Mouse (Mus musculus) kidney, embryonic 14.5 days (tissue): Measurements from ENCODE around the gene Sec22c. TPM values are rescaled to one million over a fixed set of nuclear protein-coding genes. Genes with fewer than 3 reads are reported as not detected.

Experiments used
- ATAC-seq: fragments of 200-750 bp; cut with Nextera tagmentation; 2 replicates; pipeline ENCODE4 v1.8.0; 2017; ENCODE audit warnings: moderate number of reproducible peaks, mild to moderate bottlenecking, moderate TSS enrichment, moderate library complexity; ENCODE audit not compliant: low FRiP score, low TSS enrichment
- H3K27ac ChIP-seq: fragments of 300-500 bp; sonication (generic); 2 replicates; pipeline ENCODE4 v1.5.1; 2014; ENCODE audit warnings: low read depth, mild to moderate bottlenecking, low read length, moderate library complexity, mixed read lengths
- H3K27me3 ChIP-seq: fragments of 300-500 bp; sonication (generic); 2 replicates; pipeline ENCODE4 v1.6.1; 2014; ENCODE audit warnings: mild to moderate bottlenecking, low read length; ENCODE audit not compliant: control insufficient read depth, insufficient read depth
- H3K36me3 ChIP-seq: fragments of 300-500 bp; sonication (generic); 2 replicates; pipeline ENCODE4 v1.6.1; 2014; ENCODE audit warnings: low read length, mixed read lengths; ENCODE audit not compliant: control insufficient read depth, insufficient read depth
- H3K4me1 ChIP-seq: fragments of 300-500 bp; sonication (generic); 2 replicates; pipeline ENCODE4 v1.6.1; 2014; ENCODE audit warnings: low read length, mixed read lengths; ENCODE audit not compliant: control insufficient read depth, insufficient read depth
- H3K4me2 ChIP-seq: fragments of 300-500 bp; sonication (generic); replicated peaks from 2 replicates; pipeline ENCODE4 v1.6.1; 2014; ENCODE audit warnings: low read depth, mild to moderate bottlenecking, low read length
- H3K4me3 ChIP-seq: fragments of 300-500 bp; sonication (generic); 2 replicates; pipeline ENCODE4 v1.5.1; 2014; ENCODE audit warnings: mild to moderate bottlenecking, low read length
- H3K9ac ChIP-seq: fragments of 300-500 bp; sonication (generic); 2 replicates; pipeline ENCODE4 v1.6.1; 2014; ENCODE audit warnings: low read depth, mild to moderate bottlenecking, low read length, moderate library complexity
- H3K9me3 ChIP-seq: fragments of 300-500 bp; sonication (generic); 2 replicates; pipeline ENCODE4 v1.6.1; 2016; ENCODE audit warnings: low read length; ENCODE audit not compliant: control insufficient read depth
- WGBS: fragments of 180-500 bp; shearing (Covaris S2); extraction: QIAGEN DNeasy Blood & Tissue Kit; methylation state at CpG from one replicate; pipeline ENCODE4 v1.1.7; 2014; 5-methylcytosine and 5-hydroxymethylcytosine counted together
- polyA plus RNA-seq: library from polyadenylated mRNA; unstranded; fragments of >200 nt; fragmentation: Nextera tagmentation; extraction: Ambion mirVana; gene quantifications from 2 replicates; pipeline ENCODE4 v1.2.1, GENCODE M21; 2014

Gene Sec22c
- polyA plus RNA-seq, 1 experiment from 2014 or later, result 12.0 TPM

DNA sequence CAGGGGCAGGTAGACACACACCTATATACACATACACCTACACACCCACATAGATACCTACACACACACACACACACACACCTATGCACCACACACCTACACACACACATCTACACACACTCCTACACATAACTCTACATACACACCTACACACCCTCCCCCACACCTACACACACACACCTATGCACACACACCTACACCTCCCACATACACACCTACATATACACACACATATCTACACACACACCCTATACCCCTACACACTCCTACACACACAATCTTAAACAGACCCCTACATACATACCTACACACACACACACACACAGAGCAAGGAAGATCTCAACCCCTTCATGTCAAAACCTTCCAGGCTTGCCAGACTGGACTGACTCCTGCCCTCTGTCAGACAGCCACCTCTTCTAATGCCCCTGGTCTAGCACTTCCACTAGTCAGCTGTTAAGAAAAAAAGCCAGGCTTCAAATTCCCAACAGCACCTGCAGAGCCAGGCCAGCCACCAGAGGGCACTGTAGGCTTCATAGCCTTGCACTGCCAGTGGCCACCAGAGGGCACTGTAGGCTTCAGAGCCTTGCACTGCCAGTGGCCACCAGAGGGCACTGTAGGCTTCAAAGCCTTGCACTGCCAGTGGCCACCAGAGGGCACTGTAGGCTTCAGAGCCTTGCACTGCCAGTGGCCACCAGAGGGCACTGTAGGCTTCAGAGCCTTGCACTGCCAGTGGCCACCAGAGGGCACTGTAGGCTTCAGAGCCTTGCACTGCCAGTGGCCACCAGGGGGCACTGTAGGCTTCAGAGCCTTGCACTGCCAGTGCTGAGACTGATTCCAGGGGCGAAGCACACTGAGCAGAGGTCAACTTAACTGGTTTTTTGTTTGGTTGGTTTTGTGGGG, 7.9 kb downstream of the Sec22c start:
- 0 out of 2 replicates have a peak, but pooled peaks have one; percentile 32 for ATAC-seq
- no peaks in the 10 kb centered on the region for H3K27me3 ChIP-seq
- no peak overlapping the region for H3K27ac ChIP-seq
- H3K9ac ChIP-seq, result no peak overlapping the region
- H3K4me2 ChIP-seq, result no peak overlapping the region
- H3K4me3 ChIP-seq, result no peak overlapping the region
- no peaks in the 10 kb centered on the region for H3K4me1 ChIP-seq
- peaks cover 5% of the 10 kb centered on the region; the same call in 1 of the 2 replicates for H3K36me3 ChIP-seq
- WGBS, result 100% methylated on average over 1 of the region's 1 CpGs
- H3K9me3 ChIP-seq, result no peaks in the 10 kb centered on the region

DNA sequence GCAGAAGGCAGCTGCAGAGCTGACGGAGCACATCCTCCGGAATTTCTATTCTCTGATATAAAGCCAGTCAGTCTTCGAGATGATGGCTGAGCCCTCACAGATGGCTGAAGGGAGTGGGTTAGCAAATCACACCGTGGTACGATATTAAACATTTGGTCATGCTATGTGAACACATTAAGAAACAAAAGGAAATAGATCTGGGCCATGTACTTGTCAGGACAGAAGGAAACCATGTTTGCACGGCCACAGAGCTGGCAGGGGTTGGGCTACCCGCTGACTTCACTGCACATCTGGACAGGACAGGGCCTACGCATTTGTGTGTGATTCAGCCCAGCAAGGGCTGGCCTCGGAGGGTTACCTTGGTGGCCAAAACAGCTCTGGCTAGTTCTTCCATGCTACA, 8.7 kb downstream of the Sec22c start:
- 91% methylated on average over 9 of the region's 9 CpGs for WGBS
- H3K4me2 ChIP-seq, result no peak overlapping the region
- H3K4me1 ChIP-seq, result no peaks in the 10 kb centered on the region
- no peak overlapping the region for H3K27ac ChIP-seq
- no peaks in the 10 kb centered on the region for H3K9me3 ChIP-seq
- no peak overlapping the region for H3K9ac ChIP-seq
- H3K36me3 ChIP-seq, result peaks cover 6% of the 10 kb centered on the region; the same call in 1 of the 2 replicates
- H3K4me3 ChIP-seq, result no peak overlapping the region
- H3K27me3 ChIP-seq, result no peaks in the 10 kb centered on the region
- no peak for ATAC-seq

DNA sequence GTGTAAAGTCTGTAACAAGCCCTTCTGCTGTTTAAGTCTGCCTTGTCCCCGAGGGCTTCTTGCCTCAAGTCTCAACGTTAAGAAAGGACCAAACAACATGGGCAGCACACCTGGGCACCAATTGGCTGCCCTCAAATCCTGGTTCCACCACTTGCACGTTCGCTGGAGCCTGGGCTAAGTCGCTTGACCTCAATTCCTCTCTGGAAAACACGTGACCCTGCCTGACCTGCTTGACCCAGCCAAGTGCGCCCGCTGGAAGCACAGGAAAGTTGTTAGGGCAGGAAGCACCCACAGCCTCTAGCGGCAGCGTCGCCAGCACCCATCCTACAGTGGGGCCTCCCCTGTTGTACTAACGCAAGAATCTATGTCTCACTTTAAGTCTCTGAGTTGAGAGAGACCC, 10.6 kb downstream of the Sec22c start:
- Histone ChIP-seq H3K4me3 (no peak overlapping the region), H3K9me3 (no peaks in the 10 kb centered on the region), H3K4me2 (no peak overlapping the region), H3K36me3 (peaks cover 14% of the 10 kb centered on the region; the same call in 1 of the 2 replicates), H3K27ac (no peak overlapping the region), H3K9ac (no peak overlapping the region), H3K27me3 (no peaks in the 10 kb centered on the region), H3K4me1 (no peaks in the 10 kb centered on the region)
- no peak for ATAC-seq
- WGBS, result 71% methylated on average over 12 of the region's 12 CpGs

DNA sequence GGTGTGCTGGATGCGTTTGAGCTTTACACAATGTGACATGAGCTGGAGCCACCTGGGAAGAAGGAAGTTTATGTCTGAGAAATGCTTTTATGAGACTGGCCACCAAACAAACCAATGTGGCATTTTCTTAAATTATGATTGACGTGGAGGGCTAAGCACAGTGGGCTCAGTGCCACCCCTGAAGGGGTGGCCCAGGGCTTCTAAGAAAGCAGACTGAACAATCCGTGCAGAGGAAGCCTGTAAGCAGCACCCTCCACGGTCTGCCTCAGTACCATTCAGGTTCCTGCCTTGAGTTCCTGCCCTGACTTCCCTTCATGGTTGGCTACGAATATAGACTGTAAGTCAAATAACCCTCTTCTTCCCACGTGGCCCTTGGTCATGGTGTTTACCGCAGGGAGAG, 14.6 kb downstream of the Sec22c start:
- ATAC-seq, result no peak
- peaks cover 27% of the 10 kb centered on the region; the same call in 1 of the 2 replicates for H3K36me3 ChIP-seq

DNA sequence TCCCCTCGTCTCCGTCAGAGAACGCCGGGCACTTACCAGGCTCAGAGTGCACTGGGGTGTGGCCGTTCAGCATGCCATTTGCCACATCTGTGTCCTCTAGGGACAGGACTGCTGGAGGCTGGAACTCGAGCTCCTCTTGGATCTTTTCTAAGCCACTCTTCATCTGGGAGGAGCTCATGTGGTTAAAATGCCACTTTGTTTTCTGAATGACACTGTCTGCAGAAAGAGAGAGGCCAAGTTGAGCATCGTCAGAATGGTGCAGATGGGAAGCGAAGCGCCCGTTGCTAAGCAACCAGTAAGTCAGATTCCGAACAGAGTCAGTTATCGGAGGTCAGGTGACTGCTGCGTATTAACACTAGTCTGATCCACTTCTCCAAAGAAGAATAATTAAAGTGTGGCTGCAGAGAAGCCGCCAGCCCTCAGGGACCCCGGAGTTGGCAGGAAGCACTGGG, 15.1 kb downstream of the Sec22c start:
- ATAC-seq, result no peak
- whole genome bisulfite sequencing, result 55% methylated on average over 15 of the region's 15 CpGs
- H3K36me3 ChIP-seq, result peaks cover 27% of the 10 kb centered on the region; the same call in 1 of the 2 replicates
- H3K4me1 ChIP-seq, result no peaks in the 10 kb centered on the region
- no peaks in the 10 kb centered on the region for H3K27me3 ChIP-seq
- H3K9me3 ChIP-seq, result no peaks in the 10 kb centered on the region
- no peak overlapping the region for H3K4me3 ChIP-seq
- no peak overlapping the region for H3K4me2 ChIP-seq
- no peak overlapping the region for H3K9ac ChIP-seq
- no peak overlapping the region for H3K27ac ChIP-seq

More for the DNA sequence above, 14.6 kb downstream of the Sec22c start:
- Histone ChIP-seq H3K4me3 (no peak overlapping the region), H3K9me3 (no peaks in the 10 kb centered on the region), H3K4me1 (no peaks in the 10 kb centered on the region), H3K27ac (no peak overlapping the region), H3K4me2 (no peak overlapping the region), H3K27me3 (no peaks in the 10 kb centered on the region), H3K9ac (no peak overlapping the region)
- WGBS, result 93% methylated on average over 7 of the region's 7 CpGs

DNA sequence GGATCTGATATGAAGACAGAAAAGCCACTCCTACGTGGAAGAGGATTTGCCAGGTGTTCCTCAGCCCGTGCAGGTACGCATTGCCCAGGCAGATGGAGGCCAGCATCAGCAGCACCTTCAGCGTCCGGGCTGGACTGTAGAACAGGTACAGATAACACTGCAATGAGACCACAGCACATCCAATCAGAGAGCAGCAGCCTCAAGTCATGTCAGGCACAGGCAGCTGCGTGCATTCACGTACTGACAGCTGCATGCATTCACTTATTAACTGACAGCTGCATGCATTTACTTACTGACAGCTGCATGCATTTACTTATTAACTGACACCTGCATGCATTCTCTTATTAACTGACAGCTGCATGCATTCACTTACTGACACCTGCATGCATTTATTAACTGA, 20.6 kb downstream of the Sec22c start:
- no peak overlapping the region for H3K9ac ChIP-seq
- no peak for ATAC-seq
- H3K4me1 ChIP-seq, result no peaks in the 10 kb centered on the region
- H3K9me3 ChIP-seq, result no peaks in the 10 kb centered on the region
- peaks cover 26% of the 10 kb centered on the region for H3K36me3 ChIP-seq
- 83% methylated on average over 7 of the region's 7 CpGs for WGBS
- no peaks in the 10 kb centered on the region for H3K27me3 ChIP-seq
- H3K4me3 ChIP-seq, result no peak overlapping the region
- H3K4me2 ChIP-seq, result no peak overlapping the region
- no peak overlapping the region for H3K27ac ChIP-seq

DNA sequence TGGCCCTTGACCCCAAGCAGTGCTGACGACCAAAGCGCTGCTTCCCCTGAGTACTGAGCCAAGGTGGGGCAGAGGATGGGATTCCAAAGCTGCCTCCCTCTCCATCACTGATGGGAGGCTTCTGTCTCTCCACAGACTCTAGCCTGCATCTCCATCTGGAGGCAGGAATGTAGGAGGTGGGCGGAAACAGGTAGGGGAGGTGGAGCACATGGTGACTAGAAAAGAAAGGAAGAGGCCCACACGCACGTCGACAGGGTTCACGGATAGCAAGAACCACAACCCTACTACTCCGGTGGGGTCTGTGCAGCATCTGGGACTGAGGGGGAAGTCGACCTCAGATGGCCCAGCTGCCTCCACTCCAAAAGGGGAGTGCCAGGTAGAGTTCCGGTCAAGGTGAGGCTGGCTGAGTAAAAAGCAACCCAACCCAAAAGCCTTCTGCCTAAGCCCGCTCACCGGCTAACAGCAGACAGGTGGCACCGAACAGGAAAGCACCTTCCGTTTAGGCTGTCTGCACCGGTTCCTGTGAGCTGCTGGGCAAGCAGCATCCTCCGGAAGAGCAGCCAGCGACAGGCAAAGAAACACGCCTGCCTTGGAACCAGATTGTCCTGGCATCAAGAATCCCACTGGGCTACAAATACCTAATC, 23.1 kb downstream of the Sec22c start:
- peaks cover 14% of the 10 kb centered on the region for H3K36me3 ChIP-seq
- 74% methylated on average over 18 of the region's 18 CpGs for WGBS

DNA sequence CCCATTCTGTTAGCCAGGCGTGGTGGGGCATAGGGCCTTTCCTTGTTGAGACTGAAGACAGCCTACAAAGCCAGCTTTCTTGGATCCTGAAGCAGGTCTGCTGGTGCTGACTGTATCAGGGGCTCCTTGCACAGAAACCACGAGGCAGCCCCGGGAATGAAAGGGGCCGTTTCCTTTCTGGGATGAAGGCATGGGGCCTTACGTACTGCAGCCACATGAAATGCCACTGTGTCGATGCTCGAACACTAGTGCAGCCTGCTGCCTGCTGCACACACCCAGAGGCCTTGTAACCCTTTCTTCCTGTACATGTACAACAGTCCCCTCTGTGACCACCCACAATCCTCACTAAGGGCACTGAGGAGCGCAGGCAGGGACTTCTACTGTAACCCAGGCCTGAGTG, 24.1 kb downstream of the Sec22c start:
- H3K27ac ChIP-seq, result no peak overlapping the region
- H3K36me3 ChIP-seq, result peaks cover 13% of the 10 kb centered on the region
- H3K9me3 ChIP-seq, result no peaks in the 10 kb centered on the region
- no peaks in the 10 kb centered on the region for H3K27me3 ChIP-seq
- no peak overlapping the region for H3K9ac ChIP-seq
- no peak overlapping the region for H3K4me3 ChIP-seq
- no peaks in the 10 kb centered on the region for H3K4me1 ChIP-seq
- no peak for ATAC-seq
- WGBS, result 83% methylated on average over 8 of the region's 8 CpGs
- no peak overlapping the region for H3K4me2 ChIP-seq

More for the DNA sequence above, 23.1 kb downstream of the Sec22c start:
- H3K9me3 ChIP-seq, result no peaks in the 10 kb centered on the region
- H3K4me3 ChIP-seq, result no peak overlapping the region
- H3K4me2 ChIP-seq, result no peak overlapping the region
- no peak for ATAC-seq
- no peak overlapping the region for H3K27ac ChIP-seq
- no peaks in the 10 kb centered on the region for H3K4me1 ChIP-seq
- no peaks in the 10 kb centered on the region for H3K27me3 ChIP-seq
- no peak overlapping the region for H3K9ac ChIP-seq

DNA sequence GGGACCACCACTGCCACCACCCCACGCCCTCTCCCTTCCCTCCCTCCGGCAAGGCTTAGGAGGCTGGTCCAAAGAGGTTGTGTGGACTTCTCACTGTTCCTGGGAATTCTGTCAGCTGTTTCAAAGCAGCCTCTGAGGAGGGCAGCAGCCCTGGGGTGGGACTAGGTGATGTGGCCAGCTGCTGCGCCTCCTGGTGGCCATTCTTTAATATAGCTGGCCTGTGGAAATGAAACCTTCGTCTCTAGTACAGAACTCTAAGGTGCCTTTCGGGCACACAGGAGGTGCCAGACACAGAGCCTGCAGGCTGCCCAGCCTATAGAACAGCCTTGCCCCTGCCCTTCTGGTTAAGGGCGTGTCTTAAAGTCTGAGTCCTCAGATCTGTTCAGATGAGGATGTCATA, 25.7 kb downstream of the Sec22c start:
- Histone ChIP-seq H3K9me3 (no peaks in the 10 kb centered on the region), H3K9ac (no peak overlapping the region), H3K4me1 (no peaks in the 10 kb centered on the region), H3K4me3 (no peak overlapping the region), H3K4me2 (no peak overlapping the region), H3K36me3 (peaks cover 5% of the 10 kb centered on the region), H3K27ac (no peak overlapping the region), H3K27me3 (no peaks in the 10 kb centered on the region)
- peak; percentile 63; the same call in 1 of the 2 replicates for ATAC-seq
- WGBS, result 28% methylated on average over 6 of the region's 6 CpGs
